Mouse (Mus musculus) heart, embryonic 15.5 days (tissue): ENCODE measurements around the gene Mettl14. TPM values are rescaled to one million over a fixed set of nuclear protein-coding genes. Genes with fewer than 3 reads are reported as not detected.
"Not testable (repeated sequence)": the region's sequence is repeated elsewhere in the genome, so short reads cannot be mapped to it uniquely, and the experiment has no call there.

Experiments used
- ATAC-seq: fragments of 200-750 bp; cut with Nextera tagmentation; replicated peaks from 2 replicates; pipeline ENCODE4 v1.8.0; 2017; ENCODE audit warnings: low read depth, moderate TSS enrichment; ENCODE audit not compliant: insufficient number of reproducible peaks, insufficient read depth, low FRiP score
- H3K27ac ChIP-seq: fragments of 300-500 bp; sonication (generic); 2 replicates; pipeline ENCODE4 v1.5.1; 2015; ENCODE audit warnings: mild to moderate bottlenecking, inconsistent platforms
- H3K27me3 ChIP-seq: fragments of 300-500 bp; sonication (generic); 2 replicates; pipeline ENCODE4 v1.6.1; 2015; ENCODE audit warnings: inconsistent platforms
- H3K36me3 ChIP-seq: fragments of 300-500 bp; sonication (generic); 2 replicates; pipeline ENCODE4 v1.6.1; 2015; ENCODE audit warnings: mild to moderate bottlenecking, inconsistent platforms
- H3K4me1 ChIP-seq: fragments of 300-500 bp; sonication (generic); replicated peaks from 2 replicates; pipeline ENCODE4 v1.6.1; 2015; ENCODE audit warnings: inconsistent platforms
- H3K4me2 ChIP-seq: fragments of 300-500 bp; sonication (generic); 2 replicates; pipeline ENCODE4 v1.6.1; 2015; ENCODE audit warnings: inconsistent platforms, mild to moderate bottlenecking, moderate library complexity
- H3K4me3 ChIP-seq: fragments of 300-500 bp; sonication (generic); 2 replicates; pipeline ENCODE4 v1.5.1; 2015; ENCODE audit warnings: mild to moderate bottlenecking, inconsistent platforms
- H3K9ac ChIP-seq: fragments of 300-500 bp; sonication (generic); 2 replicates; pipeline ENCODE4 v1.6.1; 2015; ENCODE audit warnings: mild to moderate bottlenecking, inconsistent platforms
- H3K9me3 ChIP-seq: fragments of 300-500 bp; sonication (generic); replicated peaks from 2 replicates; pipeline ENCODE4 v1.6.1; 2016; ENCODE audit warnings: inconsistent platforms
- WGBS: fragments of 180-500 bp; shearing (Covaris S2); methylation state at CpG from one replicate; pipeline ENCODE4 v1.1.7; 2015; ENCODE audit warnings: mixed read lengths; 5-methylcytosine and 5-hydroxymethylcytosine counted together
- polyA plus RNA-seq: library from polyadenylated mRNA; unstranded; fragments of >200 nt; fragmentation: Nextera tagmentation; extraction: Ambion mirVana; gene quantifications from 2 replicates; pipeline ENCODE4 v1.2.1, GENCODE M21; 2015

Mettl14 gene
- polyA plus RNA-seq, 1 experiment from 2014 or later, result 19.9 TPM

- no peak overlapping the region for H3K4me3 ChIP-seq
- H3K36me3 ChIP-seq, result no peaks in the 10 kb centered on the region
- ATAC-seq, result no peak
- no peak overlapping the region for H3K27ac ChIP-seq
- H3K4me1 ChIP-seq, result no peaks in the 10 kb centered on the region
- no peaks in the 10 kb centered on the region for H3K27me3 ChIP-seq
- no peak overlapping the region for H3K9ac ChIP-seq
- H3K9me3 ChIP-seq, result no peaks in the 10 kb centered on the region
- WGBS, result 81% methylated on average over 5 of the region's 5 CpGs
- no peak overlapping the region for H3K4me2 ChIP-seq
These were observed 9.7 kb upstream of the Mettl14 start for GRCm38 (mm10) chr3:123395611-123396010.

DNA sequence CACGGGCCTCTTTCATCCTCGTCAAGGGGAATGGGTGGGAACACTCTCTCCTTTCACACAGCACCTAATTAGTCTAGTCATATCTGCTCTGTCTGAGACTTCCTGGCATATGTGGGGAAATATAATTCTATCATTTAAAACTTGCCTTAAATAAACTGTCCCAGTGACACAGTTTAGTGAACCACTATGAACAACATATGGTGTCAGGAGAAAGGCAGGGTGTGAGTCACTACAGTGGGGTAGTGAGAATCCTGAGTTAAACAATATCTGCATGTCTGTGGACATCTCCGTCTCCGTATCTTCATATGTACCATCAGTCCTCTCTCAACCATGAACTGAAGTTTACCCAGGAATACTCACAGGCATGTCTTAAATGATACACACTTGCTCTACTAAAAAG, 5.3 kb upstream of the Mettl14 start:
- H3K9me3 ChIP-seq, result no peaks in the 10 kb centered on the region
- H3K4me2 ChIP-seq, result no peak overlapping the region
- H3K27me3 ChIP-seq, result no peaks in the 10 kb centered on the region
- no peaks in the 10 kb centered on the region for H3K36me3 ChIP-seq
- no peaks in the 10 kb centered on the region for H3K4me1 ChIP-seq
- no peak overlapping the region for H3K4me3 ChIP-seq
- ATAC-seq, result no peak
- H3K9ac ChIP-seq, result no peak overlapping the region
- no peak overlapping the region for H3K27ac ChIP-seq
- 68% methylated on average over 4 of the region's 4 CpGs for WGBS

- WGBS, result 15% methylated on average over 12 of the region's 12 CpGs
- Histone ChIP-seq H3K4me3 (peak overlapping the region; percentile 85), H3K4me2 (peak overlapping the region; percentile 81), H3K4me1 (peaks cover 15% of the 10 kb centered on the region), H3K27ac (peak overlapping the region; percentile 96), H3K9ac (peak overlapping the region; percentile 84)
- H3K27me3 ChIP-seq, H3K9me3 ChIP-seq, H3K36me3 ChIP-seq: not testable (repeated sequence)
- peak; percentile 45 for ATAC-seq
These were observed 361 bp upstream of the Mettl14 start for GRCm38 (mm10) chr3:123386157-123386780.

- 11% methylated on average over 6 of the region's 6 CpGs for WGBS
- Histone ChIP-seq H3K27ac (peak overlapping the region; percentile 96), H3K4me1 (peaks cover 15% of the 10 kb centered on the region), H3K9ac (peak overlapping the region; percentile 84), H3K9me3 (no peaks in the 10 kb centered on the region), H3K36me3 (peaks cover 19% of the 10 kb centered on the region), H3K4me3 (peak overlapping the region; percentile 85), H3K4me2 (peak overlapping the region; percentile 81), H3K27me3 (no peaks in the 10 kb centered on the region)
- ATAC-seq, result no peak
These were observed 806 bp downstream of the Mettl14 start for GRCm38 (mm10) chr3:123385118-123385485.

DNA sequence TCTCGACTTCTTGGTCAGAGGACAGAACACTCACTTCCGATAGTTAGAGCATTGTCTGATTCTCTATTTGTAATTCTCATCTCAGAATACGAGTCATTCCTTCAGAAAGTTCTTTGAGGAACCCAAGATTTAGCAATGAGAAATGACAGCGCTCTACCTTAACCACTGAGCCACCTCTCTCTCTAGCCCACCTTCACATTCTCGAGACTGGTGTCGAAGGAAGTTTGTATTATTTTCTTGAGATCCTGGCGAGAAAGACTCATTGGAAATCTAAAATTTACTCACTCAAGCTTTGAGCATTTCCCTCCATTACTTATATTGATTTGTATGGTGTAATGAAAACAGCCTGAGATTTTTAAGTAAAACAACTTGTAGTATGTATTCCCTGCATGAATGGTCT, 1.5 kb downstream of the Mettl14 start:
- Histone ChIP-seq H3K4me1 (peaks cover 15% of the 10 kb centered on the region), H3K27me3 (no peaks in the 10 kb centered on the region), H3K4me2 (peak overlapping the region; percentile 81; the same call in 1 of the 2 replicates), H3K9me3 (no peaks in the 10 kb centered on the region), H3K36me3 (peaks cover 25% of the 10 kb centered on the region), H3K9ac (no peak overlapping the region), H3K4me3 (peak overlapping the region; percentile 85; the same call in 1 of the 2 replicates), H3K27ac (no peak overlapping the region)
- 92% methylated on average over 7 of the region's 7 CpGs for WGBS
- ATAC-seq, result no peak

DNA sequence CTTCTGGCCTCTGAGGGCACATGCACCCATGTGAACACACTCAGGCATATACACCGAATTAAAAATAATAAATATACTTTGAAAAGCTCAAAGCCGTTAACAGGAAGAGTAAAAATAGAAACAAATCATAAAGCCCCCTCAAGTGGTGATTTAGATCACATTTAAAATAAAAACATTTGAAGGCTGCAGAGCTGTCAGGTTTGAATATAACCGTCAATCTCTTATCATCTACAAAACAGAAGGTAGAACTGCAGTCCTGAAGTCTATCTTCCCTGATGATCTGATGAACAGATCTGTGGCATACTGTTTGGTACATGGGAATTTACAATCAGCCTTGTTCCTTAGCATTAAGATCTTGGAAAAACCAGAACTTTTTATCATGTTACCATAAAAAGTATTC, 9.3 kb downstream of the Mettl14 start:
- Histone ChIP-seq H3K4me3 (no peak overlapping the region), H3K9me3 (no peaks in the 10 kb centered on the region), H3K4me1 (0 out of 2 replicates have a peak, but pooled peaks cover 2% of the 10 kb centered on the region), H3K36me3 (peaks cover 49% of the 10 kb centered on the region), H3K27ac (no peak overlapping the region), H3K9ac (no peak overlapping the region), H3K4me2 (no peak overlapping the region), H3K27me3 (no peaks in the 10 kb centered on the region)
- 89% methylated on average over 3 of the region's 3 CpGs for WGBS
- ATAC-seq, result no peak

DNA sequence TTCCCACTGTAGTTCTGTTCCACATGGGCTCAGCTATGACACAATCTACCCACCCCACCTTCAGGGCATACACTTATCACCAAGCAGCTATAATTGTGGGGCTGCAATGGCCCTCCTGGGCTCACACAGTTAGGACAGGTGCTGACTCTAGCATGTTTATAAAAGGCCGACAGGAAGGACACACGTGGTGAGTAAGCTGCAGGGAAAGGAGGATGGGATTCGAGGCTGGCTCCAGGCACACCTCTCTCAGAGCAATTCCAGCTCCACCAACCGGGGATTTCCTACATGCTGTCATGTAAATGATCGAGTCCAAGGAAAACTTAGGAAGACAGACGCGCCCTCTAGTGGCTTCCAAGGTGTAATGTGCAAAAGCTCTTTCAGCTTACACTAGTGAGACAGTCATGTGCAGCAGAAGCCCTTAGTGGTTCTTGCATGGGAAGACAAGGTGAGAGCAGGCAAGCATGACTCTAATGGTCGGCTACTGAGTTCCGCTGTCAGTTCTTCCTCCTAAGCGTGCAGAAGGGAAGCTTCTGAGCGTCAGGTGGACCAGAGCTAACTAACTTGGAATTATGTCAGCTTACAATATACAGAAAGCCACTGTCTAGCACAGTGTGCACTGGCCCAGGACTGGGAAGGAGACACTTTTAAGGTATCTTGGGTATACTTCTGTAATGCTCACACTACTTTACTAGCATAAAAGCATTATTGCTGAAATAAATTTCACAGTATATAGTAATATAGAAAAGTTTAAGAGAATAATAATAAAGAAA, 14.0 kb downstream of the Mettl14 start:
- Histone ChIP-seq H3K4me2 (no peak overlapping the region), H3K36me3 (peaks cover 54% of the 10 kb centered on the region), H3K27ac (no peak overlapping the region), H3K4me1 (0 out of 2 replicates have a peak, but pooled peaks cover 2% of the 10 kb centered on the region), H3K9me3 (no peaks in the 10 kb centered on the region), H3K27me3 (no peaks in the 10 kb centered on the region), H3K4me3 (no peak overlapping the region), H3K9ac (no peak overlapping the region)
- WGBS, result 34% methylated on average over 11 of the region's 11 CpGs
- ATAC-seq, result peak; percentile 35; the same call in 1 of the 2 replicates

- WGBS, result 90% methylated on average over 5 of the region's 5 CpGs
- no peak overlapping the region for H3K27ac ChIP-seq
- H3K4me1 ChIP-seq, result 0 out of 2 replicates have a peak, but pooled peaks cover 2% of the 10 kb centered on the region
- H3K9ac ChIP-seq, result no peak overlapping the region
- H3K27me3 ChIP-seq, result no peaks in the 10 kb centered on the region
- peaks cover 52% of the 10 kb centered on the region for H3K36me3 ChIP-seq
- H3K4me3 ChIP-seq, result no peak overlapping the region
- no peak overlapping the region for H3K4me2 ChIP-seq
- no peak for ATAC-seq
- no peaks in the 10 kb centered on the region for H3K9me3 ChIP-seq
These were observed 15.0 kb downstream of the Mettl14 start for GRCm38 (mm10) chr3:123370927-123371326.

- 73% methylated on average over 12 of the region's 12 CpGs for WGBS
- H3K4me2 ChIP-seq, result no peak overlapping the region
- peaks cover 52% of the 10 kb centered on the region for H3K36me3 ChIP-seq
- H3K27ac ChIP-seq, result no peak overlapping the region
- no peak overlapping the region for H3K9ac ChIP-seq
- no peaks in the 10 kb centered on the region for H3K27me3 ChIP-seq
- H3K4me3 ChIP-seq, result no peak overlapping the region
- H3K9me3 ChIP-seq, result no peaks in the 10 kb centered on the region
- H3K4me1 ChIP-seq, result 0 out of 2 replicates have a peak, but pooled peaks cover 2% of the 10 kb centered on the region
- no peak for ATAC-seq
These were observed 16.7 kb downstream of the Mettl14 start for GRCm38 (mm10) chr3:123369161-123369560.

DNA sequence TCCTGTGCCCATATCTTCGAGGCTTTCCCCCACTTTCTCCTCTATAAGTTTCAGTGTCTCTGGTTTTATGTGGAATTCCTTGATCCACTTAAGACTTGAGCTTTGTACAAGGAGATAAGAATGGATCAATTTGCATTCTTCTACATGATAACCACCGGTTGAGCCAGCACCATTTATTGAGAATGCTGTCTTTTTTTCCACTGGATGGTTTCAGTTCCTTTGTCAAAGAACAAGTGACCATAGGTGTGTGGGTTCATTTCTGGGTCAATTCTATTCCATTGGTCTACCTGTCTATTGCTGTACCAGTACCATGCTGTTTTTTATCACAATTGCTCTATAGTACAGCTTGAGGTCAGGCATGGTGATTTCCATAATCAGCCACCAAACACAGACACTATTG, 19.1 kb downstream of the Mettl14 start:
- H3K4me1 ChIP-seq, H3K9me3 ChIP-seq: not testable (repeated sequence)
- 77% methylated on average over 2 of the region's 2 CpGs for WGBS

DNA sequence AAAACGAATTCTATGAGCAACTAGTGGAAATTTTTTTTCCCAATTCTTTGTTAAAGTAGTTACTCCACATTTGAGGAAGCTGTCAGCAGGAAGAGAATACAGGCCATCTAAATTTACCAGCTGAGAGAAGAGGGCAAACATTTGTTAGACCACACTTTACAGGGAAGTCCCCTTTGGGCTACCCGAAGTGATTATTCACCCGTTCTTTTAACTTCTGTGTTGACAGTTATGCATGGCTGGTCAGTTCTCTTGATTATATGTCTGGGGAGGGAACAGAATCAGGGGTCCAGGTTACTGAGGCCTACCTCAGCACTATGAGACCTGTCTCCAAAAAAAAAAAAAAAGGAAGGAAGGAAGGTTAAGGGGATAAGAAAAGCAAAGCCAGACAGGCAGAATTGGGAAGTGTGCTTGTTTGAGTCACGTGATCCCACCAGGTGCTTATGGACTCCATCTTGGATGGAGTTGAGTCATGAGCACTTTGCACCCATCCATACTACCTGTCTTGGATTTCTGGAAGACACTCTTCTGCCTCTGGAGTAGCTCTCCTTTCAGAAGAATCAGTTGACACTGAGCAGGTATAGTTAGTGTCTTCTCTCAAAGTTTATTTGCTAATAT, 29.4 kb downstream of the Mettl14 start:
- ATAC-seq, result no peak

More for the DNA sequence above, 19.1 kb downstream of the Mettl14 start:
- H3K27me3 ChIP-seq, H3K4me2 ChIP-seq, H3K27ac ChIP-seq, H3K4me3 ChIP-seq, H3K9ac ChIP-seq, ATAC-seq: not testable (repeated sequence)
- peaks cover 75% of the 10 kb centered on the region for H3K36me3 ChIP-seq

More for the DNA sequence above, 29.4 kb downstream of the Mettl14 start:
- Histone ChIP-seq H3K4me2 (no peak overlapping the region), H3K9ac (no peak overlapping the region), H3K27ac (no peak overlapping the region), H3K4me3 (no peak overlapping the region), H3K9me3 (no peaks in the 10 kb centered on the region), H3K4me1 (peaks cover 17% of the 10 kb centered on the region), H3K27me3 (no peaks in the 10 kb centered on the region), H3K36me3 (peaks cover 59% of the 10 kb centered on the region)
- 58% methylated on average over 4 of the region's 4 CpGs for WGBS
